Mouse (Mus musculus): Measurements from ENCODE around the gene Fibp. TPM values are rescaled to one million over a fixed set of nuclear protein-coding genes. Genes with fewer than 3 reads are reported as not detected.

Gene Fibp
- polyA plus RNA-seq, 1 experiment from 2014 or later = 111 TPM

GRCm38 (mm10) chr19:5447515-5448353, 12.7 kb upstream of the Fibp start, which contains the start of gene Fosl1:
Gene Fosl1, plus strand, starts transcription at chr19:5447547.
- H3K4me1 ChIP-seq (replicated peaks; ENCODE audit: control insufficient read depth, insufficient read depth, low read length) = peaks cover 19% of the 10 kb centered on the region
- WGBS = under 1% methylated on average over 70 of the region's 70 CpGs

GRCm38 (mm10) chr19:5448354-5449150, 11.9 kb upstream of the Fibp start:
- Histone ChIP-seq H3K27ac (ENCODE audit: low read length) (no peak overlapping the region), H3K4me3 (ENCODE audit: low read length) (peak overlapping the region; percentile 64), H3K4me2 (ENCODE audit: low read depth, low read length) (peak overlapping the region; percentile 97), H3K36me3 (ENCODE audit: control insufficient read depth, insufficient read depth, low read length) (no peaks in the 10 kb centered on the region), H3K9me3 (ENCODE audit: control insufficient read depth, low read length) (no peaks in the 10 kb centered on the region), H3K9ac (ENCODE audit: low read length) (peak overlapping the region; percentile 55; the same call in 1 of the 2 replicates), H3K4me1 (replicated peaks; ENCODE audit: control insufficient read depth, insufficient read depth, low read length) (peaks cover 19% of the 10 kb centered on the region), H3K27me3 (ENCODE audit: control insufficient read depth, insufficient read depth, low read depth, low read length) (peaks cover 36% of the 10 kb centered on the region)
- 0 out of 2 replicates have a peak, but pooled peaks have one; percentile 8 for ATAC-seq (ENCODE audit: low read depth)
- WGBS = 3% methylated on average over 36 of the region's 36 CpGs

More at GRCm38 (mm10) chr19:5447515-5448353, 12.7 kb upstream of the Fibp start, which contains the start of gene Fosl1:
- Histone ChIP-seq H3K27me3 (ENCODE audit: control insufficient read depth, insufficient read depth, low read depth, low read length) (peaks cover 36% of the 10 kb centered on the region), H3K27ac (ENCODE audit: low read length) (no peak within 1 kb of the TSS), H3K9me3 (ENCODE audit: control insufficient read depth, low read length) (no peaks in the 10 kb centered on the region), H3K4me2 (ENCODE audit: low read depth, low read length) (peak within 1 kb of the TSS; percentile 97), H3K9ac (ENCODE audit: low read length) (peak within 1 kb of the TSS; percentile 55), H3K4me3 (ENCODE audit: low read length) (peak within 1 kb of the TSS; percentile 64), H3K36me3 (ENCODE audit: control insufficient read depth, insufficient read depth, low read length) (no peaks in the 10 kb centered on the region)
- ATAC-seq (ENCODE audit: low read depth) = peak; percentile 39

- H3K4me3 ChIP-seq (ENCODE audit: low read length) = no peak overlapping the region
- H3K9ac ChIP-seq (ENCODE audit: low read length) = no peak overlapping the region
- no peak overlapping the region for H3K4me2 ChIP-seq (ENCODE audit: low read depth, low read length)
- ATAC-seq (ENCODE audit: low read depth) = no peak
- no peak overlapping the region for H3K27ac ChIP-seq (ENCODE audit: low read length)
- no peaks in the 10 kb centered on the region for H3K9me3 ChIP-seq (ENCODE audit: control insufficient read depth, low read length)
- whole genome bisulfite sequencing = 78% methylated on average over 3 of the region's 3 CpGs
- H3K4me1 ChIP-seq (replicated peaks; ENCODE audit: control insufficient read depth, insufficient read depth, low read length) = peaks cover 19% of the 10 kb centered on the region
- H3K36me3 ChIP-seq (ENCODE audit: control insufficient read depth, insufficient read depth, low read length) = peaks cover 4% of the 10 kb centered on the region; the same call in 1 of the 2 replicates
- H3K27me3 ChIP-seq (ENCODE audit: control insufficient read depth, insufficient read depth, low read depth, low read length) = peaks cover 36% of the 10 kb centered on the region
These were observed 10.7 kb upstream of the Fibp start for GRCm38 (mm10) chr19:5449673-5450072.

- Histone ChIP-seq H3K27me3 (ENCODE audit: control insufficient read depth, insufficient read depth, low read depth, low read length) (peaks cover 33% of the 10 kb centered on the region), H3K27ac (ENCODE audit: low read length) (no peak overlapping the region), H3K4me1 (replicated peaks; ENCODE audit: control insufficient read depth, insufficient read depth, low read length) (peaks cover 31% of the 10 kb centered on the region), H3K36me3 (ENCODE audit: control insufficient read depth, insufficient read depth, low read length) (peaks cover 4% of the 10 kb centered on the region; the same call in 1 of the 2 replicates), H3K9ac (ENCODE audit: low read length) (no peak overlapping the region), H3K9me3 (ENCODE audit: control insufficient read depth, low read length) (no peaks in the 10 kb centered on the region), H3K4me2 (ENCODE audit: low read depth, low read length) (no peak overlapping the region), H3K4me3 (ENCODE audit: low read length) (no peak overlapping the region)
- WGBS = 68% methylated on average over 6 of the region's 6 CpGs
- ATAC-seq (ENCODE audit: low read depth) = no peak
These were observed 8.6 kb upstream of the Fibp start for GRCm38 (mm10) chr19:5451766-5452165.

- no peak for ATAC-seq (ENCODE audit: low read depth)
- H3K4me1 ChIP-seq (replicated peaks; ENCODE audit: control insufficient read depth, insufficient read depth, low read length) = peaks cover 21% of the 10 kb centered on the region
- H3K27ac ChIP-seq (ENCODE audit: low read length) = no peak overlapping the region
- no peaks in the 10 kb centered on the region for H3K9me3 ChIP-seq (ENCODE audit: control insufficient read depth, low read length)
- peak overlapping the region; percentile 92 for H3K4me3 ChIP-seq (ENCODE audit: low read length)
- WGBS = 85% methylated on average over 12 of the region's 12 CpGs
- peaks cover 7% of the 10 kb centered on the region for H3K27me3 ChIP-seq (ENCODE audit: control insufficient read depth, insufficient read depth, low read depth, low read length)
- H3K9ac ChIP-seq (ENCODE audit: low read length) = peak overlapping the region; percentile 92
- H3K4me2 ChIP-seq (ENCODE audit: low read depth, low read length) = peak overlapping the region; percentile 97
- H3K36me3 ChIP-seq (ENCODE audit: control insufficient read depth, insufficient read depth, low read length) = peaks cover 4% of the 10 kb centered on the region; the same call in 1 of the 2 replicates
These were observed 5.4 kb upstream of the Fibp start for GRCm38 (mm10) chr19:5455037-5455436.

GRCm38 (mm10) chr19:5455568-5455967, 4.8 kb upstream of the Fibp start:
- Histone ChIP-seq H3K27me3 (ENCODE audit: control insufficient read depth, insufficient read depth, low read depth, low read length) (peaks cover 3% of the 10 kb centered on the region; the same call in 1 of the 2 replicates), H3K4me2 (ENCODE audit: low read depth, low read length) (peak overlapping the region; percentile 97), H3K4me1 (replicated peaks; ENCODE audit: control insufficient read depth, insufficient read depth, low read length) (peaks cover 24% of the 10 kb centered on the region), H3K9me3 (ENCODE audit: control insufficient read depth, low read length) (no peaks in the 10 kb centered on the region), H3K4me3 (ENCODE audit: low read length) (peak overlapping the region; percentile 92), H3K27ac (ENCODE audit: low read length) (peak overlapping the region; percentile 56), H3K36me3 (ENCODE audit: control insufficient read depth, insufficient read depth, low read length) (peaks cover 4% of the 10 kb centered on the region; the same call in 1 of the 2 replicates), H3K9ac (ENCODE audit: low read length) (peak overlapping the region; percentile 92)
- no peak for ATAC-seq (ENCODE audit: low read depth)
- 55% methylated on average over 8 of the region's 8 CpGs for WGBS

- ATAC-seq (ENCODE audit: low read depth) = peak; percentile 6; the same call in 1 of the 2 replicates
These were observed 4.0 kb upstream of the Fibp start for GRCm38 (mm10) chr19:5456241-5456921.

GRCm38 (mm10) chr19:5456922-5457745, 3.3 kb upstream of the Fibp start:
- under 1% methylated on average over 70 of the region's 70 CpGs for WGBS
- Histone ChIP-seq H3K4me3 (ENCODE audit: low read length) (peak overlapping the region; percentile 92), H3K27me3 (ENCODE audit: control insufficient read depth, insufficient read depth, low read depth, low read length) (0 out of 2 replicates have a peak, but pooled peaks cover 3% of the 10 kb centered on the region), H3K9ac (ENCODE audit: low read length) (peak overlapping the region; percentile 92), H3K9me3 (ENCODE audit: control insufficient read depth, low read length) (no peaks in the 10 kb centered on the region), H3K4me2 (ENCODE audit: low read depth, low read length) (peak overlapping the region; percentile 97), H3K36me3 (ENCODE audit: control insufficient read depth, insufficient read depth, low read length) (peaks cover 4% of the 10 kb centered on the region; the same call in 1 of the 2 replicates), H3K4me1 (replicated peaks; ENCODE audit: control insufficient read depth, insufficient read depth, low read length) (peaks cover 31% of the 10 kb centered on the region), H3K27ac (ENCODE audit: low read length) (peak overlapping the region; percentile 95)
- peak; percentile 93 for ATAC-seq (ENCODE audit: low read depth)

More at GRCm38 (mm10) chr19:5456241-5456921, 4.0 kb upstream of the Fibp start:
- 2% methylated on average over 26 of the region's 26 CpGs for WGBS
- H3K36me3 ChIP-seq (ENCODE audit: control insufficient read depth, insufficient read depth, low read length) = peaks cover 4% of the 10 kb centered on the region; the same call in 1 of the 2 replicates
- peaks cover 29% of the 10 kb centered on the region for H3K4me1 ChIP-seq (replicated peaks; ENCODE audit: control insufficient read depth, insufficient read depth, low read length)
- H3K27me3 ChIP-seq (ENCODE audit: control insufficient read depth, insufficient read depth, low read depth, low read length) = 0 out of 2 replicates have a peak, but pooled peaks cover 3% of the 10 kb centered on the region
- peak overlapping the region; percentile 92 for H3K4me3 ChIP-seq (ENCODE audit: low read length)
- peak overlapping the region; percentile 95 for H3K27ac ChIP-seq (ENCODE audit: low read length)
- no peaks in the 10 kb centered on the region for H3K9me3 ChIP-seq (ENCODE audit: control insufficient read depth, low read length)
- H3K4me2 ChIP-seq (ENCODE audit: low read depth, low read length) = peak overlapping the region; percentile 97
- H3K9ac ChIP-seq (ENCODE audit: low read length) = peak overlapping the region; percentile 92

Measured in lung, embryonic 16.5 days (tissue).